8 mouse cellular contexts compared by ENCODE assay signal in the genomic region with DNA sequence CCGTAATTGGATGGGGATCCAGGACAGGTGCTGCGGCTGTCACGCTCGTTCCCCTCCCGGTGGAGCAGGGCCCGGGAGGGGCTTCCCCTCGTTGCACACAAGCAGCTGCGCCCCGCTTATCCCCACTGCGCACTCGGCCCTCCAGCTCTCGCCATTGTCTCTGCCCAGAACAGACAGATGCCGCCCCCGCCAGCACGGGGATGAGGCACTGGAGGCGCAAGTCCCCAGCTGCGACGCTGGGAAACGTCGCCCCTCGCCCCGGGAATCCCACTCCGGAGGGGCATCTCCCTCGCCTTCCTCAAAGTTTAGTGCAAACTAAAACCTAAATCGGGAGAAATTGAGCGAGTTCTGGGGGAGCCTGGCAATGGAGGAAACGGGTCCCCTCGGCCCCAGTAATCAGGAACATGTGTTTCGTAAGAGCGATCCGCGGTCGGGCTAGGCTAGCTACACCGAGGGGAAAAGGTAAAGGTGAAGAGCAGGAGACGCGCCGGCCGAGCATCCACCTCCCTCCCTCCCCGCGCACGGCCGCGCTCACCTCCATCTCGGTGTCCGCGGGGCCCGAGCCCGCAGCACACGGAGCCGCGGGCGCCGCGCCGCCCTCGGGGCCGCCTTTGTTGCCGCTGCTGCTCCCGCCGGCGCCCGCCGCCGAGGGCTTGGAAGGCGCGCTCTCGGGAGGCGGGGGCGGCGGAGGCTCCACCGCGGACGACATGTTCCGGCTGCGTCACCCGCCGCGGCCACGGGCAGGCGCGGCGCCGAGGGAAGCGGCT. TPM values are rescaled to one million over a fixed set of nuclear protein-coding genes. Genes with fewer than 3 reads are reported as not detected.
DNase-seq lines count a peak whose midpoint lies in the region; ATAC-seq and TF ChIP-seq lines count a peak whose summit lies in the region.

No protein-coding gene starts in this region.

- H3K4me3 ChIP-seq in embryonic fibroblast, embryonic 13.5 days (ENCODE audit: insufficient read depth, low read length) = peak overlapping the region; percentile 96
- peak overlapping the region; percentile 91 for H3K4me3 ChIP-seq in heart, embryonic 10.5 days
- H3K4me3 ChIP-seq in kidney, embryonic 16.5 days (ENCODE audit: low read length) = peak overlapping the region; percentile 94
- H3K4me3 ChIP-seq in liver, embryonic 14.5 days (ENCODE audit: insufficient read depth in 1 of 2, low read depth in 2 of 2, low read length in 2 of 2) = peak overlapping the region; percentile 78 to 99
- peak overlapping the region; percentile 93 for H3K4me3 ChIP-seq in stomach, embryonic 16.5 days (replicated peaks; ENCODE audit: low read length)

- H3K4me2 ChIP-seq in kidney, embryonic 16.5 days (replicated peaks; ENCODE audit: low read depth, low read length) = peak overlapping the region; percentile 80
- peak overlapping the region; percentile 97 for H3K4me2 ChIP-seq in liver, embryonic 14.5 days (ENCODE audit: low read depth)
- H3K4me2 ChIP-seq in stomach, embryonic 16.5 days (ENCODE audit: low read depth, low read length) = peak overlapping the region; percentile 88

- no peaks in the 10 kb centered on the region for H3K4me1 ChIP-seq in embryonic fibroblast, embryonic 13.5 days (ENCODE audit: control insufficient read depth, insufficient read depth, low read length)
- peaks cover 8% of the 10 kb centered on the region; the same call in 1 of the 2 replicates for H3K4me1 ChIP-seq in heart, embryonic 10.5 days
- H3K4me1 ChIP-seq in kidney, embryonic 16.5 days (ENCODE audit: insufficient read depth, low read length) = peaks cover 10% of the 10 kb centered on the region; the same call in 1 of the 2 replicates
- peaks cover 0 to 7% of the 10 kb centered on the region in 2 experiments; a peak in 3 of 4 replicates for H3K4me1 ChIP-seq in liver, embryonic 14.5 days (replicated peaks; ENCODE audit: control insufficient read depth in 2 of 2, insufficient read depth in 2 of 2, low read length in 1 of 2)
- peaks cover 6% of the 10 kb centered on the region; the same call in 1 of the 2 replicates for H3K4me1 ChIP-seq in stomach, embryonic 16.5 days (ENCODE audit: control insufficient read depth, insufficient read depth, low read length)

- no peaks in the 10 kb centered on the region for H3K27me3 ChIP-seq in heart, embryonic 10.5 days (ENCODE audit: insufficient read depth, poor library complexity, severe bottlenecking)
- H3K27me3 ChIP-seq in kidney, embryonic 16.5 days (ENCODE audit: insufficient read depth, low read length) = no peaks in the 10 kb centered on the region
- no peaks in the 10 kb centered on the region for H3K27me3 ChIP-seq in liver, embryonic 14.5 days (ENCODE audit: control insufficient read depth, insufficient read depth, low read length)
- H3K27me3 ChIP-seq in stomach, embryonic 16.5 days (ENCODE audit: control insufficient read depth, insufficient read depth, low read length) = no peaks in the 10 kb centered on the region

- no peak for TF ChIP-seq CTCF in embryonic fibroblast, embryonic 13.5 days (IDR thresholded peaks at IDR 0.05; ENCODE audit: borderline replicate concordance, insufficient read depth, low read length)
- TF ChIP-seq CTCF in liver, embryonic 14.5 days (IDR thresholded peaks at IDR 0.05; ENCODE audit: low read depth) = no peak

- peak overlapping the region; percentile 95 for H3K9ac ChIP-seq in kidney, embryonic 16.5 days (replicated peaks; ENCODE audit: low read length)
- H3K9ac ChIP-seq in liver, embryonic 14.5 days (replicated peaks) = peak overlapping the region; percentile 97
- H3K9ac ChIP-seq in stomach, embryonic 16.5 days (ENCODE audit: low read length) = peak overlapping the region; percentile 94

- peak; percentile 59 for DNase-seq in CD4-positive helper T cell, adult 2 months (ENCODE audit: low read depth, low spot score)
- DNase-seq in brain, adult 2 months (ENCODE audit: low read depth, low spot score) = peak; percentile 74
- DNase-seq in heart, embryonic 10.5 days (ENCODE audit: low spot score) = peak; percentile 89
- DNase-seq in liver, embryonic 14.5 days (ENCODE audit: low read depth in 3 of 3, low spot score in 3 of 3) = peak; percentile 36 to 40 (median 37)
- peak; percentile 74 for DNase-seq in neural tube, embryonic 10.5 days (ENCODE audit: extremely low spot score, low spot score)

- WGBS in heart, embryonic 10.5 days = under 1% methylated on average over 76 of the region's 84 CpGs
- under 1% methylated on average over 74 of the region's 84 CpGs for WGBS in kidney, embryonic 16.5 days
- WGBS in liver, embryonic 14.5 days (ENCODE audit: insufficient replicate concordance) = under 1% methylated on average over 76 of the region's 84 CpGs
- WGBS in stomach, embryonic 16.5 days = under 1% methylated on average over 74 of the region's 84 CpGs

- ATAC-seq in kidney, embryonic 16.5 days (ENCODE audit: low FRiP score, low TSS enrichment) = peak; percentile 74
- peak; percentile 50 for ATAC-seq in liver, embryonic 14.5 days (ENCODE audit: insufficient read depth)
- peak; percentile 56; the same call in 1 of the 2 replicates for ATAC-seq in stomach, embryonic 16.5 days (ENCODE audit: insufficient read depth, low FRiP score)

- peak overlapping the region; percentile 97 for H3K27ac ChIP-seq in embryonic fibroblast, embryonic 13.5 days (ENCODE audit: insufficient read depth, low read length)
- H3K27ac ChIP-seq in heart, embryonic 10.5 days = peak overlapping the region; percentile 96
- peak overlapping the region; percentile 99 for H3K27ac ChIP-seq in kidney, embryonic 16.5 days (ENCODE audit: low read length)
- H3K27ac ChIP-seq in liver, embryonic 14.5 days = peak overlapping the region; percentile 97
- peak overlapping the region; percentile 98 for H3K27ac ChIP-seq in stomach, embryonic 16.5 days (ENCODE audit: low read length)

- TF ChIP-seq EP300 in liver, embryonic 14.5 days (IDR thresholded peaks at IDR 0.05; ENCODE audit: low read depth) = no peak

- no peak for TF ChIP-seq POLR2A in embryonic fibroblast, embryonic 13.5 days (IDR thresholded peaks at IDR 0.05; ENCODE audit: low read depth, low read length)

- no peaks in the 10 kb centered on the region for H3K9me3 ChIP-seq in heart, embryonic 10.5 days
- H3K9me3 ChIP-seq in kidney, embryonic 16.5 days (ENCODE audit: low read length) = no peaks in the 10 kb centered on the region
- no peaks in the 10 kb centered on the region for H3K9me3 ChIP-seq in liver, embryonic 14.5 days (ENCODE audit: control insufficient read depth, low read length)
- H3K9me3 ChIP-seq in stomach, embryonic 16.5 days (replicated peaks; ENCODE audit: control insufficient read depth, low read length) = no peaks in the 10 kb centered on the region

- H3K36me3 ChIP-seq in heart, embryonic 10.5 days = peaks cover 26% of the 10 kb centered on the region
- H3K36me3 ChIP-seq in kidney, embryonic 16.5 days (ENCODE audit: insufficient read depth, low read length) = peaks cover 10% of the 10 kb centered on the region; the same call in 1 of the 2 replicates
- peaks cover 18% of the 10 kb centered on the region for H3K36me3 ChIP-seq in liver, embryonic 14.5 days (replicated peaks; ENCODE audit: control insufficient read depth, insufficient read depth, low read depth)
- H3K36me3 ChIP-seq in stomach, embryonic 16.5 days (ENCODE audit: control insufficient read depth, insufficient read depth, low read length) = no peaks in the 10 kb centered on the region

RNA-seq across cellular contexts. Expression of gene Smarca5, which starts 0.7 kb away (rescaled TPM):
- 94.9 and 110 TPM in 2 replicates for polyA plus RNA-seq in embryonic fibroblast, embryonic 13.5 days (2011; ENCODE audit: insufficient read length, low read depth, missing spikeins)
- polyA plus RNA-seq in heart, embryonic 10.5 days (2016; fragmentation: Nextera tagmentation; extraction: Ambion mirVana) = 53.8 and 79.9 TPM in 2 replicates
- 57.3 and 58.7 TPM in 2 replicates for polyA plus RNA-seq in kidney, embryonic 16.5 days (2015; fragmentation: Nextera tagmentation; extraction: Ambion mirVana)
- polyA plus RNA-seq in liver, embryonic 14.5 days (2012; rRNA removed) = 6.9 and 15.2 TPM in 2 replicates
- 47.5 and 55.9 TPM in 2 replicates for polyA plus RNA-seq in liver, embryonic 14.5 days (2014; fragmentation: Nextera tagmentation; extraction: Ambion mirVana)
- polyA plus RNA-seq in stomach, embryonic 16.5 days (2015; fragmentation: Nextera tagmentation; extraction: Ambion mirVana) = 30.1 and 39.3 TPM in 2 replicates

Comparison
In these comparisons a context has a peak if more than half of its experiments do, and no peak if none do; other contexts are left out.
1. Peak in every context shown above with its lines: DNase-seq, ATAC-seq, H3K4me3 ChIP-seq and H3K27ac ChIP-seq.
2. DNase-seq: peak in every context shown above with its lines; median percentile 89 in heart, embryonic 10.5 days; 74 in brain, adult 2 months; 74 in neural tube, embryonic 10.5 days; 59 in CD4-positive helper T cell, adult 2 months; 37 in liver, embryonic 14.5 days.